Mouse (Mus musculus) myocyte (in vitro differentiated cells): Measurements from ENCODE around the gene B3gnt8. TPM values are rescaled to one million over a fixed set of nuclear protein-coding genes. Genes with fewer than 3 reads are reported as not detected.

Experiments
- H3K27me3 ChIP-seq: one replicate; pipeline ENCODE4 v1.6.1; 2011; ENCODE audit not compliant: control insufficient read depth, insufficient read depth, insufficient read length
- H3K36me3 ChIP-seq: one replicate; pipeline ENCODE4 v1.6.1; 2011; ENCODE audit not compliant: control insufficient read depth, insufficient read depth
- H3K4me2 ChIP-seq: one replicate; pipeline ENCODE4 v1.6.1; 2011; ENCODE audit warnings: low read depth, control low read depth
- H3K4me3 ChIP-seq: one replicate; pipeline ENCODE4 v1.5.1; 2011; ENCODE audit warnings: mild to moderate bottlenecking, control low read depth, moderate library complexity
- H3K79me2 ChIP-seq: one replicate; pipeline ENCODE4 v1.6.1; 2011; ENCODE audit not compliant: control insufficient read depth, insufficient read depth
- H3ac ChIP-seq: one replicate; pipeline ENCODE4 v1.6.1; 2011; ENCODE audit not compliant: control insufficient read depth, insufficient read length
- CEBPB ChIP-seq: IDR thresholded peaks from 2 replicates; pipeline ENCODE4 v1.6.1; 2011; ENCODE audit warnings: mild to moderate bottlenecking, moderate library complexity; ENCODE audit not compliant: poor library complexity, insufficient read depth, severe bottlenecking
- E2F4 ChIP-seq: IDR thresholded peaks from one replicate; pipeline ENCODE4 v1.6.1; 2011; ENCODE audit warnings: mild to moderate bottlenecking, control low read depth, moderate library complexity; ENCODE audit not compliant: insufficient read depth
- MAX ChIP-seq: IDR thresholded peaks from one replicate; pipeline ENCODE4 v1.6.1; 2011; ENCODE audit warnings: low read depth, mild to moderate bottlenecking, control low read depth
- MYOD1 ChIP-seq, 3 experiments: IDR thresholded peaks; one replicate each; pipeline ENCODE4 v1.6.1; 2011; ENCODE audit warnings: control low read depth in 2 of 3, low read depth in 2 of 3, mild to moderate bottlenecking in 2 of 3, moderate library complexity in 1 of 3; ENCODE audit not compliant: insufficient read length in 2 of 3, control insufficient read depth in 1 of 3
- MYOG ChIP-seq, 3 experiments: IDR thresholded peaks; one replicate each; pipeline ENCODE4 v1.6.1; 2011; ENCODE audit warnings: control low read depth in 2 of 3, low read depth in 2 of 3, mild to moderate bottlenecking in 2 of 3; ENCODE audit not compliant: insufficient read length in 2 of 3, control insufficient read depth in 1 of 3, insufficient read depth in 1 of 3
- POLR2A ChIP-seq: IDR thresholded peaks from one replicate; pipeline ENCODE4 v1.6.1; 2011; ENCODE audit warnings: low read depth, mild to moderate bottlenecking, control low read depth, moderate library complexity; ENCODE audit not compliant: insufficient read length
- POLR2AphosphoS2 ChIP-seq: IDR thresholded peaks from one replicate; pipeline ENCODE4 v1.6.1; 2011; ENCODE audit warnings: low read depth, control low read depth; ENCODE audit not compliant: insufficient read length
- REST ChIP-seq: IDR thresholded peaks from one replicate; pipeline ENCODE4 v1.6.1; 2011; ENCODE audit warnings: mild to moderate bottlenecking, control low read depth, moderate library complexity; ENCODE audit not compliant: insufficient read depth, insufficient read length
- SRF ChIP-seq: IDR thresholded peaks from one replicate; pipeline ENCODE4 v1.6.1; 2011; ENCODE audit warnings: low read depth; ENCODE audit not compliant: control insufficient read depth, insufficient read length
- TCF12 ChIP-seq: IDR thresholded peaks from one replicate; pipeline ENCODE4 v1.6.1; 2011; ENCODE audit warnings: mild to moderate bottlenecking, control low read depth; ENCODE audit not compliant: poor library complexity, insufficient read depth, severe bottlenecking
- TCF3 ChIP-seq: IDR thresholded peaks from one replicate; pipeline ENCODE4 v1.6.1; 2011; ENCODE audit warnings: low read depth, control low read depth; ENCODE audit not compliant: insufficient read length
- USF1 ChIP-seq: IDR thresholded peaks from one replicate; pipeline ENCODE4 v1.6.1; 2011; ENCODE audit warnings: low read depth, mild to moderate bottlenecking, control low read depth, moderate library complexity
- polyA plus RNA-seq: library from polyadenylated mRNA; unstranded; fragments of >200 nt; fragmentation: generic; extraction: Trizol; gene quantifications from one replicate; pipeline ENCODE4 v1.2.1, GENCODE M21; 2012; ENCODE audit warnings: missing spikeins

B3gnt8 gene
- polyA plus RNA-seq, 1 experiment, result 3.1 TPM

- Histone ChIP-seq H3K4me3 (no peak overlapping the region), H3K27me3 (no peaks in the 10 kb centered on the region), H3K36me3 (no peaks in the 10 kb centered on the region), H3ac (no peak overlapping the region), H3K4me2 (no peak overlapping the region), H3K79me2 (no peaks in the 10 kb centered on the region)
- no peak for TF ChIP-seq REST
These were observed 2.5 kb upstream of the B3gnt8 start for GRCm38 (mm10) chr7:25623857-25624370.

- no peak overlapping the region for H3K4me3 ChIP-seq
- H3K79me2 ChIP-seq, result no peaks in the 10 kb centered on the region
- no peak overlapping the region for H3K4me2 ChIP-seq
- TF ChIP-seq MYOD1 (IDR thresholded peaks at IDR 0.05; ENCODE audit: control insufficient read depth in 1 of 3, insufficient read length in 2 of 3, low read depth in 2 of 3), result peak; percentile 53 to 98 (median 96)
- no peak for TF ChIP-seq USF1
- TF ChIP-seq REST, result no peak
- no peak for TF ChIP-seq E2F4
- TF ChIP-seq POLR2AphosphoS2, result no peak
- no peak for TF ChIP-seq MAX
- no peak for TF ChIP-seq SRF
- peak; percentile 5 for TF ChIP-seq TCF12
- TF ChIP-seq MYOG (IDR thresholded peaks at IDR 0.05; ENCODE audit: control insufficient read depth in 1 of 3, insufficient read depth in 1 of 3, insufficient read length in 2 of 3, low read depth in 2 of 3), result peak in 2 of 3 experiments; percentile 79 to 88
- no peak for TF ChIP-seq CEBPB
- TF ChIP-seq POLR2A, result no peak
- peak; percentile 47 for TF ChIP-seq TCF3
- H3ac ChIP-seq, result no peak overlapping the region
- no peaks in the 10 kb centered on the region for H3K36me3 ChIP-seq
- no peaks in the 10 kb centered on the region for H3K27me3 ChIP-seq
These were observed 1.6 kb upstream of the B3gnt8 start for GRCm38 (mm10) chr7:25624851-25625250.

- Histone ChIP-seq H3K4me3 (no peak overlapping the region), H3ac (no peak overlapping the region), H3K79me2 (no peaks in the 10 kb centered on the region), H3K36me3 (no peaks in the 10 kb centered on the region), H3K4me2 (no peak overlapping the region), H3K27me3 (no peaks in the 10 kb centered on the region)
- TF ChIP-seq USF1 (no peak), E2F4 (no peak), REST (no peak), POLR2AphosphoS2 (no peak), POLR2A (no peak), TCF12 (no peak), CEBPB (no peak), MAX (no peak), SRF (no peak), MYOD1 (IDR thresholded peaks at IDR 0.05; ENCODE audit: control insufficient read depth in 1 of 3, insufficient read length in 2 of 3, low read depth in 2 of 3) (no peak), MYOG (IDR thresholded peaks at IDR 0.05; ENCODE audit: control insufficient read depth in 1 of 3, insufficient read depth in 1 of 3, insufficient read length in 2 of 3, low read depth in 2 of 3) (no peak), TCF3 (no peak)
These were observed 732 bp upstream of the B3gnt8 start for GRCm38 (mm10) chr7:25625594-25626250.

GRCm38 (mm10) chr7:25627431-25628322, 1.2 kb downstream of the B3gnt8 start:
- Histone ChIP-seq H3K4me3 (peak overlapping the region; percentile 16), H3K36me3 (no peaks in the 10 kb centered on the region), H3K27me3 (no peaks in the 10 kb centered on the region), H3ac (no peak overlapping the region), H3K79me2 (no peaks in the 10 kb centered on the region), H3K4me2 (peak overlapping the region; percentile 89)
- TF ChIP-seq POLR2A, result peak; percentile 38
- TF ChIP-seq E2F4, result no peak

GRCm38 (mm10) chr7:25628323-25628620, 1.8 kb downstream of the B3gnt8 start:
- TF ChIP-seq POLR2A, result no peak
- TF ChIP-seq TCF3, result no peak
- no peak for TF ChIP-seq USF1
- TF ChIP-seq MAX, result no peak
- no peak for TF ChIP-seq MYOD1 (IDR thresholded peaks at IDR 0.05; ENCODE audit: control insufficient read depth in 1 of 3, insufficient read length in 2 of 3, low read depth in 2 of 3)
- no peak for TF ChIP-seq TCF12
- TF ChIP-seq SRF, result no peak
- TF ChIP-seq E2F4, result no peak
- TF ChIP-seq REST, result no peak
- TF ChIP-seq MYOG (IDR thresholded peaks at IDR 0.05; ENCODE audit: control insufficient read depth in 1 of 3, insufficient read depth in 1 of 3, insufficient read length in 2 of 3, low read depth in 2 of 3), result no peak
- no peak for TF ChIP-seq POLR2AphosphoS2
- no peak for TF ChIP-seq CEBPB
- H3K4me3 ChIP-seq, result no peak overlapping the region
- H3K36me3 ChIP-seq, result no peaks in the 10 kb centered on the region
- no peak overlapping the region for H3ac ChIP-seq
- no peaks in the 10 kb centered on the region for H3K79me2 ChIP-seq
- H3K4me2 ChIP-seq, result peak overlapping the region; percentile 89
- no peaks in the 10 kb centered on the region for H3K27me3 ChIP-seq
